Mouse (Mus musculus) ES-E14 (cell line): ENCODE results near the gene Cd37.

ENCODE experiments used
- HCFC1 ChIP-seq: IDR thresholded peaks from 2 replicates; pipeline ENCODE4 v1.6.1; 2012; ENCODE audit warnings: low read length, inconsistent platforms, borderline replicate concordance; ENCODE audit not compliant: insufficient read depth
- MAFK ChIP-seq: IDR thresholded peaks from 2 replicates; pipeline ENCODE4 v1.6.1; 2014; ENCODE audit warnings: mild to moderate bottlenecking, low read depth, low read length, inconsistent platforms; ENCODE audit not compliant: insufficient read depth
- ZC3H11A ChIP-seq: IDR thresholded peaks from 2 replicates; pipeline ENCODE4 v1.6.1; 2012; ENCODE audit warnings: low read depth, mild to moderate bottlenecking, inconsistent platforms, low read length, borderline replicate concordance
- ZNF384 ChIP-seq: IDR thresholded peaks from 2 replicates; pipeline ENCODE4 v1.6.1; 2012; ENCODE audit warnings: low read depth, low read length, inconsistent platforms

DNA sequence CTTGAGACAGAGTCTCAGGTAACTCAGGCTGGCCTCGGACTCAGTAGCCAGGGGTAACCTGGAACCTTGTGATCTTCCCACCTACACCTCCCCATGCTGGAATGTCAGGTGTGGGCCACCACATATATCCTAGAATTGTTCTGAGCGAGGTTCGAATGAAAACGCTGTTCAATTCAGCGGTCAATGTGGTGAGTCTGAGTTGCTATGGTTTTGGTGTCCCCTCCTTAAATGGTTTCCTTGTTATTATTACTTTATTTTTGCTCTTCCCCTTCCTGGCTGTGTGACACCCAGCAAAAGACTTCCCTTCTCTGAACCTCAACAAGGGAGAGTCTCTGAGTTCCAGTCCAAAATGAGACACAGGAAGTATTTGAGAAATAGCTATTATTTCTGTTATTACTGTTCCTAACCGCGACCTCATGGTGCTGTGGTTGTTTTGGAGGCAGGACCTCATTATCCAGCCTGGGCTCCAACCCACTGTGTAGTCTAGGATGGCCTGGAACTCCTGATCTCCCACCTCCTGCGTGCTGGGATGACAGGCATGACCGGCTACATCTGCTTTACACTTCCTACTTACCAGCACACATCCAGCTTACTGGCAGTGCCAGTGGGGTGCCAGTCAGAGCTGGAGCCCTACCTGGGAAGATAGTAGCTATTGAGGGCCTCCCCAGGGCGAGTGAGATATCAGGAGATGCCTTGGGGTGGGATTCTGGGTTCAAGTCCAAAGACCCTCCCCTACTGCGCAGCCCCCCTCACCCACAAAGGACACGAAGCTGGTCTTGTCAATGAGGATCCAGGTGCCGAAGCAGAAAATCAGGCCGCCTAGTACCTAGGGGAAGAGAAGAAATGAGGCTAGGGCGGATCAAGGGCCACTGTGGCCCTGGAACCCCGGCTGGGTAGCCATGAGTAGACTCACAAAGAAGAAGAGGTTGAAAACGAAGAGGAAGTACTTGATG lies 892 bp downstream of the Cd37 start:
- TF ChIP-seq MAFK (no peak), HCFC1 (no peak), ZNF384 (no peak), ZC3H11A (no peak)
